Mouse (Mus musculus) E14TG2a.4 (cell line): ENCODE data around the gene Atp1b2.

Source experiments
- H3K27me3 ChIP-seq: 2 replicates; pipeline ENCODE4 v1.6.1; 2014; ENCODE audit warnings: low read length, control low read depth; ENCODE audit not compliant: insufficient read depth
- H3K36me3 ChIP-seq: 2 replicates; pipeline ENCODE4 v1.6.1; 2014; ENCODE audit warnings: low read length, control low read depth; ENCODE audit not compliant: insufficient read depth
- H3K4me1 ChIP-seq: replicated peaks from 2 replicates; pipeline ENCODE4 v1.6.1; 2014; ENCODE audit warnings: low read depth, low read length, control low read depth
- H3K4me3 ChIP-seq: replicated peaks from 2 replicates; pipeline ENCODE4 v1.5.1; 2014; ENCODE audit warnings: mild to moderate bottlenecking, low read length
- H3K9me3 ChIP-seq: 2 replicates; pipeline ENCODE4 v1.6.1; 2014; ENCODE audit warnings: low read length, control low read depth
- CTCF ChIP-seq: conservative IDR thresholded peaks from 2 replicates; pipeline ENCODE4 v1.5.1; 2014; ENCODE audit warnings: low read length
- NANOG ChIP-seq: IDR thresholded peaks from 2 replicates; pipeline ENCODE4 v1.6.1; 2014; ENCODE audit warnings: borderline replicate concordance, low read length, mixed read lengths
- POU5F1 ChIP-seq: IDR thresholded peaks from 2 replicates; pipeline ENCODE4 v1.6.1; 2014; ENCODE audit warnings: low read length, borderline replicate concordance

The Atp1b2 gene

GRCm38 (mm10) chr11:69552622-69553340 lies 53.0 kb downstream of the Atp1b2 start:
- peaks cover 7% of the 10 kb centered on the region; the same call in 1 of the 2 replicates for H3K27me3 ChIP-seq
- H3K4me3 ChIP-seq, result peak overlapping the region; percentile 17; the same call in 1 of the 2 replicates
- no peak for TF ChIP-seq NANOG
- TF ChIP-seq POU5F1, result no peak
- no peak for TF ChIP-seq CTCF
- H3K4me1 ChIP-seq, result peaks cover 93% of the 10 kb centered on the region
- no peaks in the 10 kb centered on the region for H3K36me3 ChIP-seq
- no peaks in the 10 kb centered on the region for H3K9me3 ChIP-seq

- TF ChIP-seq CTCF, result no peak
- no peak for TF ChIP-seq NANOG
- no peak for TF ChIP-seq POU5F1
- Histone ChIP-seq H3K4me1 (peaks cover 87% of the 10 kb centered on the region), H3K27me3 (peaks cover 3% of the 10 kb centered on the region; the same call in 1 of the 2 replicates), H3K4me3 (no peak overlapping the region), H3K9me3 (no peaks in the 10 kb centered on the region), H3K36me3 (no peaks in the 10 kb centered on the region)
These were observed 54.4 kb downstream of the Atp1b2 start for GRCm38 (mm10) chr11:69551310-69551709.
